Mouse (Mus musculus) cerebral cortex, adult 2 months (tissue): ENCODE results near the gene Zfp296.

Source experiments
- WGBS: fragments of 180-500 bp; shearing (Covaris S2); methylation state at CpG from one replicate; pipeline ENCODE4 v1.1.7; 2018; 5-methylcytosine and 5-hydroxymethylcytosine counted together

The Zfp296 gene

GRCm38 (mm10) chr7:19607291-19607690, 30.2 kb downstream of the Zfp296 start:
- WGBS, result 91% methylated on average over 5 of the region's 5 CpGs

GRCm38 (mm10) chr7:19609641-19610332, 32.7 kb downstream of the Zfp296 start:
- 92% methylated on average over 12 of the region's 12 CpGs for WGBS

GRCm38 (mm10) chr7:19610969-19611368, 33.9 kb downstream of the Zfp296 start:
- 76% methylated on average over 5 of the region's 5 CpGs for WGBS

GRCm38 (mm10) chr7:19615036-19615577, 38.0 kb downstream of the Zfp296 start:
- WGBS, result 90% methylated on average over 12 of the region's 12 CpGs

- 26% methylated on average over 35 of the region's 35 CpGs for WGBS
Observed at GRCm38 (mm10) chr7:19619004-19619801, 42.1 kb downstream of the Zfp296 start.

GRCm38 (mm10) chr7:19620811-19621210, 43.7 kb downstream of the Zfp296 start:
- 45% methylated on average over 7 of the region's 7 CpGs for WGBS

- WGBS, result 89% methylated on average over 6 of the region's 6 CpGs
Observed at GRCm38 (mm10) chr7:19622241-19622640, 45.2 kb downstream of the Zfp296 start.

GRCm38 (mm10) chr7:19623433-19623832, 46.3 kb downstream of the Zfp296 start:
- WGBS, result 79% methylated on average over 2 of the region's 2 CpGs

- 67% methylated on average over 3 of the region's 3 CpGs for WGBS
Observed at GRCm38 (mm10) chr7:19627721-19628120, 50.6 kb downstream of the Zfp296 start.

GRCm38 (mm10) chr7:19628192-19628535, 51.1 kb downstream of the Zfp296 start:
- WGBS, result 16% methylated on average over 17 of the region's 17 CpGs

- WGBS, result 2% methylated on average over 57 of the region's 57 CpGs
Observed at GRCm38 (mm10) chr7:19628536-19629360, 51.7 kb downstream of the Zfp296 start.

GRCm38 (mm10) chr7:19629361-19629734, 52.3 kb downstream of the Zfp296 start, which contains the start of gene Relb:
Gene Relb (minus strand): TSS chr7:19629438.
- WGBS, result under 1% methylated on average over 36 of the region's 41 CpGs
